Mouse (Mus musculus) hindlimb bud, embryonic 11.5 days (tissue): ENCODE results near the gene Dlx3.

ENCODE experiments used
- DNase-seq: peaks from one replicate; pipeline ENCODE4 v3.0.0-alpha.2; 2012; ENCODE audit warnings: low read depth, low spot score; ENCODE audit errors: extremely low spot score

Dlx3 gene

GRCm38 (mm10) chr11:95088286-95088685 lies 31.6 kb upstream of the Dlx3 start:
- no peak for DNase-seq

GRCm38 (mm10) chr11:95088857-95089779 lies 30.8 kb upstream of the Dlx3 start:
- DNase-seq, result no peak

- no peak for DNase-seq
Measured at GRCm38 (mm10) chr11:95093077-95093476, 26.8 kb upstream of the Dlx3 start.

GRCm38 (mm10) chr11:95095596-95095995 lies 24.3 kb upstream of the Dlx3 start:
- DNase-seq, result no peak

- DNase-seq, result no peak
Measured at GRCm38 (mm10) chr11:95096608-95097373, 23.1 kb upstream of the Dlx3 start.

- no peak for DNase-seq
Measured at GRCm38 (mm10) chr11:95097889-95098288, 22.0 kb upstream of the Dlx3 start.

- no peak for DNase-seq
Measured at GRCm38 (mm10) chr11:95098346-95099095, 21.4 kb upstream of the Dlx3 start.

- no peak for DNase-seq
Measured at GRCm38 (mm10) chr11:95100393-95100792, 19.5 kb upstream of the Dlx3 start.

GRCm38 (mm10) chr11:95101071-95101788 lies 18.7 kb upstream of the Dlx3 start:
- no peak for DNase-seq

GRCm38 (mm10) chr11:95102161-95102904 lies 17.6 kb upstream of the Dlx3 start:
- no peak for DNase-seq

GRCm38 (mm10) chr11:95104266-95104665 lies 15.7 kb upstream of the Dlx3 start:
- DNase-seq, result no peak

GRCm38 (mm10) chr11:95105274-95105874 lies 14.5 kb upstream of the Dlx3 start:
- no peak for DNase-seq

GRCm38 (mm10) chr11:95106440-95107236 lies 13.3 kb upstream of the Dlx3 start:
- DNase-seq, result peak; percentile 41

- no peak for DNase-seq
Measured at GRCm38 (mm10) chr11:95109000-95109399, 10.9 kb upstream of the Dlx3 start.

- DNase-seq, result no peak
Measured at GRCm38 (mm10) chr11:95110081-95110480, 9.8 kb upstream of the Dlx3 start.

- DNase-seq, result peak; percentile 78
Measured at GRCm38 (mm10) chr11:95117030-95117429, 2.9 kb upstream of the Dlx3 start.

- DNase-seq, result no peak
Measured at GRCm38 (mm10) chr11:95118505-95118904, 1.4 kb upstream of the Dlx3 start.

- no peak for DNase-seq
Measured at GRCm38 (mm10) chr11:95120633-95121020, 708 bp downstream of the Dlx3 start.
